Mouse (Mus musculus): ENCODE results near the gene Krtap24-1. TPM values are rescaled to one million over a fixed set of nuclear protein-coding genes. Genes with fewer than 3 reads are reported as not detected.
A peak's percentile ranks its signal among the peaks of the same experiment; 100 is the strongest.

Krtap24-1 gene
- not detected in 2 replicates for polyA plus RNA-seq (2014; fragmentation: Nextera tagmentation; extraction: Ambion mirVana)

DNA sequence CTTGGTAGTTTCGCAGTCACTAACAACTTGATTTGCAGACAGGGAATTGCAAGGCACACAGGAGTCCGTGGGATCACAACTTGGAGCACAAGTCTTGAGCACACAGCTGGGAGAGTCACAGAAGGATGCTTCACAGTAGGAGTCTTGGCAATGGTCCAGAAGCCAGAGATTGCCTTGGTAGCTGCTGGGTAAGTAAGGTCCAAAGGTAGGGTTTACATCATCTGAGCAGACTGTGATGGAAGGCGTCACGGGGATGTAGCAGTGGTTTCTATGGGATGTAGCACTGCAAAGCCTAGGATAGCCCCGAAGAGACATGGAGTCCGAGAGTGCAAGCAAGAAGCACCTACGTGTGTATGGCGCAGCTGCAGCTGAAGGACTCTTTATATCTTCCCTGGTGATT is at the start of gene Krtap24-1:
Gene Krtap24-1, minus strand, starts transcription at position 358 of the 400 bp plus-strand sequence.
- Histone ChIP-seq H3K9ac (ENCODE audit: low read length) (no peak within 1 kb of the TSS), H3K9me3 (ENCODE audit: control insufficient read depth, low read length) (no peaks in the 10 kb centered on the region), H3K4me3 (ENCODE audit: low read depth, low read length) (no peak within 1 kb of the TSS), H3K4me1 (ENCODE audit: control insufficient read depth, insufficient read depth, low read length) (no peaks in the 10 kb centered on the region), H3K36me3 (ENCODE audit: control insufficient read depth, insufficient read depth, low read length) (no peaks in the 10 kb centered on the region), H3K4me2 (no peak within 1 kb of the TSS), H3K27me3 (ENCODE audit: control insufficient read depth, insufficient read depth, low read length) (no peaks in the 10 kb centered on the region), H3K27ac (ENCODE audit: low read depth, low read length) (no peak within 1 kb of the TSS)
- DNase-seq (ENCODE audit: low spot score, missing footprints) (peak; percentile 21), ATAC-seq (ENCODE audit: low FRiP score) (no peak)
- 92% methylated on average over 8 of the region's 8 CpGs for WGBS

DNA sequence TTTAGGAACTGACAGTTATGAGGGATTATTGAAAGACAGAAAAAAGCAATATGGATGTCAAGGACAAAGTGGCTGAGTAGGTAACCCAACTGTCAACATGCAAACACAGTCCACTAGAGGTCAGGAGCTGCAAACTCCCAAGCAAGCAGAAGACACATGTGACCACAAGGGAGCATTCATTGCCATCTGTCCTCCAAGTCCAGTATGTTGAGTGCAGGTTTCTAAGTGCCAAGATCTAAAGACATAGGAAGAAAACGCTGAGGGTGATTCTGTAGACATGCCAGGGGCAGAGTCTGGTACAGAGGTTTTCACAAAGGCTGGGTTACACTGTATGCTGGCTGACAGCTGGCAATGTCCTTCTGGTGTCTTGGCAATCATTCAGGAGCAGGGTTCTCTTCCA is 45.3 kb upstream of the Krtap24-1 start:
- no peaks in the 10 kb centered on the region for H3K27me3 ChIP-seq (ENCODE audit: control insufficient read depth, insufficient read depth, low read length)
- H3K9ac ChIP-seq (ENCODE audit: low read length) = no peak overlapping the region
- ATAC-seq (ENCODE audit: low FRiP score) (no peak), DNase-seq (ENCODE audit: low spot score, missing footprints) (no peak)
- H3K4me1 ChIP-seq (ENCODE audit: control insufficient read depth, insufficient read depth, low read length) = no peaks in the 10 kb centered on the region
- no peak overlapping the region for H3K27ac ChIP-seq (ENCODE audit: low read depth, low read length)
- H3K4me2 ChIP-seq = no peak overlapping the region
- no peak overlapping the region for H3K4me3 ChIP-seq (ENCODE audit: low read depth, low read length)
- WGBS = 85% methylated on average over 1 of the region's 1 CpGs
- H3K36me3 ChIP-seq (ENCODE audit: control insufficient read depth, insufficient read depth, low read length) = no peaks in the 10 kb centered on the region
- no peaks in the 10 kb centered on the region for H3K9me3 ChIP-seq (ENCODE audit: control insufficient read depth, low read length)

DNA sequence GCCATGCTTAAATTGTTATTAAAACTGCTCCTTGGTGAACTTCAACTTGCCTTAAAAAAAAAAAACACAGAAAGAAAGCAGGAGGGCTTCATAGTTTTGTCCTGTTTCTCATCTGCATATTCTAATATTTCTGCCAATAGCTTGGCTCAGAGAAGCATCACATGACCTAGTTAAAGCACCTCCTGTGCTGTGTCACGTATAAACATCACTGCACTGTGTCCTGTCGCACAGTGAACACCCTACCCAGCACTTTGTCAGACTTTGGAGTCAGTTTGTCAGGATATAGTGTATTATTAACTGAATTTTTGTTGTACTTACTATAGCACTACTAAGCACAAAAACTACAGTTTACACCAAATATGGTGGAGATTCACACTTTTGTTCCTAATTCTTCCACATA is 39.9 kb upstream of the Krtap24-1 start:
- Histone ChIP-seq H3K4me2 (no peak overlapping the region), H3K9ac (ENCODE audit: low read length) (no peak overlapping the region), H3K27me3 (ENCODE audit: control insufficient read depth, insufficient read depth, low read length) (no peaks in the 10 kb centered on the region), H3K27ac (ENCODE audit: low read depth, low read length) (no peak overlapping the region), H3K36me3 (ENCODE audit: control insufficient read depth, insufficient read depth, low read length) (no peaks in the 10 kb centered on the region), H3K4me1 (ENCODE audit: control insufficient read depth, insufficient read depth, low read length) (no peaks in the 10 kb centered on the region), H3K9me3 (ENCODE audit: control insufficient read depth, low read length) (no peaks in the 10 kb centered on the region), H3K4me3 (ENCODE audit: low read depth, low read length) (no peak overlapping the region)
- 79% methylated on average over 2 of the region's 2 CpGs for WGBS
- DNase-seq (ENCODE audit: low spot score, missing footprints) (peak; percentile 62), ATAC-seq (ENCODE audit: low FRiP score) (no peak)

DNA sequence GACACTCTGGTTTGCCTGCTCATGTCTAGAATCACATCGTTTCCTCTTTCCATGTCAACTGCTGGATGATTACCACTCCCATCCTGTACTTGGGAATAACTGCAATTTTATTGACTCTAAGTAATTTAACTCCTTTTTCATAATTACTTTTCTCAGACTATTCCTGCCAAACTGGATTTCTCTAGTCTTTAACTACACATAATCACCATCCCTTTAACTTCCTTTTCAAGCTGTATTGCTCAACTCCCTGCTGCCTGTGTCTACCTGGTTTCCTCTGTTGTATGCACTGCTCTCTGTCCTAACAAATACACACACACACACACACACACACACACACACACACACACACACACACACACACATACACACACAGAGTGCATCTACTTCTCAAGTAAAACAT is 39.0 kb upstream of the Krtap24-1 start:
- Histone ChIP-seq H3K4me2 (no peak overlapping the region), H3K27ac (ENCODE audit: low read depth, low read length) (no peak overlapping the region), H3K4me1 (ENCODE audit: control insufficient read depth, insufficient read depth, low read length) (no peaks in the 10 kb centered on the region), H3K27me3 (ENCODE audit: control insufficient read depth, insufficient read depth, low read length) (no peaks in the 10 kb centered on the region), H3K9ac (ENCODE audit: low read length) (no peak overlapping the region), H3K4me3 (ENCODE audit: low read depth, low read length) (no peak overlapping the region), H3K9me3 (ENCODE audit: control insufficient read depth, low read length) (no peaks in the 10 kb centered on the region), H3K36me3 (ENCODE audit: control insufficient read depth, insufficient read depth, low read length) (no peaks in the 10 kb centered on the region)
- ATAC-seq (ENCODE audit: low FRiP score) (no peak), DNase-seq (ENCODE audit: low spot score, missing footprints) (peak; percentile 47)
- WGBS = 81% methylated on average over 1 of the region's 1 CpGs

DNA sequence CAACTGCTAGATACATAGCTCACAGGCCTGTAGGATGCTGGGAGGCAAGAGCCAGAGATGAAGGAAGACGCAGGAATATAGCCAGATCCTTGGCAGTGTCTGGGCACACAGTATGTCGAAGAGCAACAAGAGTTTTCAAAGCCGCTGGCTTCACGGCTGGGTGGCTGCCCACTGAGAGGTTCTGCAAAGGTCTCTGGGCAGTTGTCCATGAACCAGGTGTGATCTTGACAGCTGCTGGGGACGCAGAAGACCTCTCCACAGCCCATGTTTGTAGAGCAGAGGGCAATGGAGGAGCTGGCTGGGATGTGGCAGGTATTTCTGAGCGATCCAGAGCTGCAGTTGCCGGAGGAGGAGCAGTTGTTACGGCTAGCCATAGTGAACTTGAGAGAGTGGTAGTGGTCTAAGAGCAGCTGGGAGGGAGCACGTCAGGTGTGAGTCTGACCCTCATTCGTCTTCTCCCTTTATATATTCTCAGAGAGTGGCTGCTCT is 35.3 kb upstream of the Krtap24-1 start, which contains the start of gene Krtap26-1:
Gene Krtap26-1, minus strand, starts transcription at position 439 of the 489 bp plus-strand sequence.
- Histone ChIP-seq H3K9me3 (ENCODE audit: control insufficient read depth, low read length) (no peaks in the 10 kb centered on the region), H3K9ac (ENCODE audit: low read length) (no peak within 1 kb of the TSS), H3K4me2 (no peak within 1 kb of the TSS), H3K36me3 (ENCODE audit: control insufficient read depth, insufficient read depth, low read length) (no peaks in the 10 kb centered on the region), H3K27ac (ENCODE audit: low read depth, low read length) (no peak within 1 kb of the TSS), H3K4me3 (ENCODE audit: low read depth, low read length) (no peak within 1 kb of the TSS), H3K27me3 (ENCODE audit: control insufficient read depth, insufficient read depth, low read length) (no peaks in the 10 kb centered on the region), H3K4me1 (ENCODE audit: control insufficient read depth, insufficient read depth, low read length) (no peaks in the 10 kb centered on the region)
- DNase-seq (ENCODE audit: low spot score, missing footprints) = peak; percentile 59
- no peak for ATAC-seq (ENCODE audit: low FRiP score)
- 90% methylated on average over 10 of the region's 10 CpGs for WGBS

DNA sequence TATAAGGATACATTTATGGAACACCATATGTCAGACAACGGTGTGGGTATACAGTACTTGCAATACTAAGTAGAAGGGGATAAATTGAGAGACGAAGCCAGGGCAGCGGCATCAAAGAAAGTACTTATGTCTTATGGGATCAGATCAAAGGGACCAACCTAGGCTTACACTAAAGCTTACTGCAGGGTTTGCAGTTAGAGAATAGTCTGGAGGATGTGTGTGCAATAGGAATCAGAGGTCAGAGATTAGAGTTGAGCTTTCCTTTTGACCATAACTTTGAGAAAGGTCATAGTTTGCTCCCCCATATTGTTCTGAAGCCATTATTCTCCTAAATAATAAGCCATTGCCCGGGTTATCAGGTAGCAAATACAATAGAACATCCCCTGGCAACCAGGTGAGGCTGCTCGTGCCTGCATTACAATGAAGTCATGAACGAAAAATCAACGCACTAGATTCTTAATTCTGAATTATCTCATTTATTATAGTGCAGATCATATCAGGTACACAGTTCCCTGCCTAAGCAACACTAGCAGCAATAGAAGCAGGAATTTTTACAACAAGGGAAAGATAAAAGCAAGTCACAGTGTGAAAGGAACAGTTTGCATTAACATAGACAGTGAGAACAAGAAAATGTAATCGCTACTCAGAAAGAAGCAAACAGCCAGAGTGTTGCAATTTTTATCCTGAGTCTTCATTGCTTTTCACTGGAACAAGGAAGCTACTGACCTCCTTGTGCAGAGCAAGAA is 34.5 kb upstream of the Krtap24-1 start:
- ATAC-seq (ENCODE audit: low FRiP score) (no peak), DNase-seq (ENCODE audit: low spot score, missing footprints) (no peak)
- Histone ChIP-seq H3K36me3 (ENCODE audit: control insufficient read depth, insufficient read depth, low read length) (no peaks in the 10 kb centered on the region), H3K4me2 (no peak overlapping the region), H3K27ac (ENCODE audit: low read depth, low read length) (no peak overlapping the region), H3K4me1 (ENCODE audit: control insufficient read depth, insufficient read depth, low read length) (no peaks in the 10 kb centered on the region), H3K4me3 (ENCODE audit: low read depth, low read length) (no peak overlapping the region), H3K9me3 (ENCODE audit: control insufficient read depth, low read length) (no peaks in the 10 kb centered on the region), H3K27me3 (ENCODE audit: control insufficient read depth, insufficient read depth, low read length) (no peaks in the 10 kb centered on the region), H3K9ac (ENCODE audit: low read length) (no peak overlapping the region)
- 79% methylated on average over 8 of the region's 8 CpGs for WGBS

DNA sequence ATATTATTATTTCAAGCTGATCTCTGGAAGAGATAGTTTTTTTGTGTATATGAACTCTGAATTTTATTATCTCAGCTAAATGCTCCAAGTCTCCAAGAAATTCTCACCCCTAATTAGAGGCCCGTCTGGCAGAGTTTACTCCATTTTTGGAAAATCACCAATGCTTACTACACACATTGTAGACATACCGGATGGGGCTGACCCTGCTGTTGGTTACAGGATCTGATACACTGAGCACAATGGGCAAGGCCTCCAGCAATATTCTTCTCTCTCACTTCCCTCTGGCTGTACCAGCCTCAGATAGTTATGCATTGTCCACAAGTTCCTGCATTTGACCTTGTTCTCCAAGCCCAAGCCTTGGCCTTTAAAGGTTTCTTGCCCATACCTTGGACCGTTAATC is 28.0 kb upstream of the Krtap24-1 start:
- ATAC-seq (ENCODE audit: low FRiP score) (no peak), DNase-seq (ENCODE audit: low spot score, missing footprints) (peak; percentile 19)
- no peak overlapping the region for H3K9ac ChIP-seq (ENCODE audit: low read length)

DNA sequence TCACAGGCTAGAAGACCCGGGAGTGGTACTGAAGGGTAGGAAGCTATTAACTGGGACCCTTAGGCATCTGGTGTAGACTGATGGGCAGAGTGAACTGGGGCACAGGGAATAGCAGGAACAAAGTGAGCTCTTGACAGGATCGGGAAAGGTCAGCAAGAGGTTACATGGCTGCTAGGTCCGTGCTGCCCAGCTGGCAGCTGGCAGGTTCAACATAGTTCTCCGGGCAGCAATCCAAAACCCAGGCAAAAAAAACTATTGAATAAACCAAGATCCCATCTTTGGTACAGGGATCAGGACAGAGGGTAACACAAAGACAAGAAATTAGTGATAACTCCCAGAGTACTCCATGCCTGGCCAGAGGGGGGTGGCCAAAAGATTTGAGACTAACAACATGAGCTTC is 23.1 kb upstream of the Krtap24-1 start:
- no peaks in the 10 kb centered on the region for H3K9me3 ChIP-seq (ENCODE audit: control insufficient read depth, low read length)
- H3K4me2 ChIP-seq = no peak overlapping the region
- no peaks in the 10 kb centered on the region for H3K27me3 ChIP-seq (ENCODE audit: control insufficient read depth, insufficient read depth, low read length)
- no peak overlapping the region for H3K27ac ChIP-seq (ENCODE audit: low read depth, low read length)
- 85% methylated on average over 4 of the region's 4 CpGs for WGBS
- H3K4me3 ChIP-seq (ENCODE audit: low read depth, low read length) = no peak overlapping the region
- H3K9ac ChIP-seq (ENCODE audit: low read length) = no peak overlapping the region
- no peak for ATAC-seq (ENCODE audit: low FRiP score)
- H3K4me1 ChIP-seq (ENCODE audit: control insufficient read depth, insufficient read depth, low read length) = no peaks in the 10 kb centered on the region
- no peak for DNase-seq (ENCODE audit: low spot score, missing footprints)
- H3K36me3 ChIP-seq (ENCODE audit: control insufficient read depth, insufficient read depth, low read length) = no peaks in the 10 kb centered on the region

More for the DNA sequence above, 28.0 kb upstream of the Krtap24-1 start:
- H3K27ac ChIP-seq (ENCODE audit: low read depth, low read length) = no peak overlapping the region
- no peaks in the 10 kb centered on the region for H3K27me3 ChIP-seq (ENCODE audit: control insufficient read depth, insufficient read depth, low read length)
- 89% methylated on average over 3 of the region's 3 CpGs for WGBS
- no peaks in the 10 kb centered on the region for H3K9me3 ChIP-seq (ENCODE audit: control insufficient read depth, low read length)
- no peak overlapping the region for H3K4me3 ChIP-seq (ENCODE audit: low read depth, low read length)
- H3K4me1 ChIP-seq (ENCODE audit: control insufficient read depth, insufficient read depth, low read length) = no peaks in the 10 kb centered on the region
- H3K4me2 ChIP-seq = no peak overlapping the region
- H3K36me3 ChIP-seq (ENCODE audit: control insufficient read depth, insufficient read depth, low read length) = no peaks in the 10 kb centered on the region

DNA sequence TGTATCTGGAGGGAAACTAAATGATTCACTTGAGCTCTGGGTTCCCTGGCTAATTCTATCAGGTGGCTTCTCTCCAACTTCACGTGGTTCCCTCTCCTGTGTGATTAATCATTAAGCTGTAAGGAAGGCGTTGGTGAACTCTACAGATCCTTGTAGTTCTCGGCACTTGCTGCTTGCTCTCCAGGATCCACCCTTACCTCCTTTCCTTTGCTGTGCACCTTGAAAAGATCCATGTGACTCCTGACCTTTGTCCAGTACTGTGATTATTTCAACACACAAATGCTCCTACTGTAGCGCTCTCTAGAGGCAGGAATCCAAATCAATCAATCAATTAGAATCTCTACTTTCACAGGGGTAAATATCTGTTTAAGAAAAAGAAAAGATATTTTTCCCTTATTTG is 19.4 kb upstream of the Krtap24-1 start:
- ATAC-seq (ENCODE audit: low FRiP score) (no peak), DNase-seq (ENCODE audit: low spot score, missing footprints) (no peak)
- no peaks in the 10 kb centered on the region for H3K4me1 ChIP-seq (ENCODE audit: control insufficient read depth, insufficient read depth, low read length)
- H3K36me3 ChIP-seq (ENCODE audit: control insufficient read depth, insufficient read depth, low read length) = no peaks in the 10 kb centered on the region
- H3K9ac ChIP-seq (ENCODE audit: low read length) = no peak overlapping the region
- H3K9me3 ChIP-seq (ENCODE audit: control insufficient read depth, low read length) = no peaks in the 10 kb centered on the region
- H3K27ac ChIP-seq (ENCODE audit: low read depth, low read length) = no peak overlapping the region
- H3K27me3 ChIP-seq (ENCODE audit: control insufficient read depth, insufficient read depth, low read length) = no peaks in the 10 kb centered on the region
- WGBS = 88% methylated on average over 4 of the region's 4 CpGs
- H3K4me3 ChIP-seq (ENCODE audit: low read depth, low read length) = no peak overlapping the region
- no peak overlapping the region for H3K4me2 ChIP-seq
